8 mouse cellular contexts compared by ENCODE assay signal in genomic region chr6:72957676-72958641, GRCm38 (mm10). TPM values are rescaled to one million over a fixed set of nuclear protein-coding genes. Genes with fewer than 3 reads are reported as not detected.
DNase-seq lines count a peak whose midpoint lies in the region; ATAC-seq and TF ChIP-seq lines count a peak whose summit lies in the region.

No protein-coding gene starts in this region.

- H3K27ac ChIP-seq in bone marrow, adult 2 months (ENCODE audit: control insufficient read depth, insufficient read depth, low read depth, low read length, poor library complexity) = peak overlapping the region; percentile 30
- H3K27ac ChIP-seq in embryonic facial prominence, embryonic 15.5 days (replicated peaks) = peak overlapping the region; percentile 91
- H3K27ac ChIP-seq in heart, embryonic 10.5 days = peak overlapping the region; percentile 98
- peak overlapping the region; percentile 92 for H3K27ac ChIP-seq in kidney, embryonic 15.5 days

- peak; percentile 81 for ATAC-seq in embryonic facial prominence, embryonic 15.5 days (ENCODE audit: insufficient number of reproducible peaks, low FRiP score, low TSS enrichment, low read depth)
- ATAC-seq in kidney, embryonic 15.5 days (replicated peaks; ENCODE audit: low FRiP score) = peak; percentile 85

- DNase-seq in A20 (ENCODE audit: low read depth, low spot score) (peak; percentile 76), liver (peak; percentile 80)
- peak; percentile 93 for DNase-seq in heart, embryonic 10.5 days (ENCODE audit: low spot score)
- DNase-seq in monocyte, adult 2 months (ENCODE audit: low read depth in 1 of 2, low spot score in 2 of 2) = peak; percentile 41 to 70
- peak; percentile 83 to 84 for DNase-seq in spleen, postnatal 36 days (ENCODE audit: low spot score in 2 of 2)

- TF ChIP-seq CTCF in bone marrow, adult 2 months (IDR thresholded peaks at IDR 0.05; ENCODE audit: control insufficient read depth, insufficient read depth, low read length) = no peak

- H3K4me3 ChIP-seq in bone marrow, adult 2 months (replicated peaks; ENCODE audit: control insufficient read depth, low read depth, low read length) = peak overlapping the region; percentile 85
- H3K4me3 ChIP-seq in embryonic facial prominence, embryonic 15.5 days (replicated peaks) = peak overlapping the region; percentile 93
- peak overlapping the region; percentile 95 for H3K4me3 ChIP-seq in heart, embryonic 10.5 days
- peak overlapping the region; percentile 85 for H3K4me3 ChIP-seq in kidney, embryonic 15.5 days (replicated peaks)

- peaks cover 3% of the 10 kb centered on the region; the same call in 1 of the 2 replicates for H3K4me1 ChIP-seq in bone marrow, adult 2 months (ENCODE audit: control insufficient read depth, insufficient read depth, low read length)
- H3K4me1 ChIP-seq in embryonic facial prominence, embryonic 15.5 days = peaks cover 30% of the 10 kb centered on the region
- H3K4me1 ChIP-seq in heart, embryonic 10.5 days = peaks cover 19% of the 10 kb centered on the region
- peaks cover 45% of the 10 kb centered on the region for H3K4me1 ChIP-seq in kidney, embryonic 15.5 days

- H3K4me2 ChIP-seq in embryonic facial prominence, embryonic 15.5 days (replicated peaks) = peak overlapping the region; percentile 72
- peak overlapping the region; percentile 63 for H3K4me2 ChIP-seq in kidney, embryonic 15.5 days

- H3K36me3 ChIP-seq in embryonic facial prominence, embryonic 15.5 days = no peaks in the 10 kb centered on the region
- no peaks in the 10 kb centered on the region for H3K36me3 ChIP-seq in heart, embryonic 10.5 days
- no peaks in the 10 kb centered on the region for H3K36me3 ChIP-seq in kidney, embryonic 15.5 days

- peak; percentile 92; the same call in 1 of the 2 replicates for TF ChIP-seq POLR2A in bone marrow, adult 2 months (IDR thresholded peaks at IDR 0.05; ENCODE audit: borderline replicate concordance, control insufficient read depth, low read depth, low read length)

- H3K9ac ChIP-seq in embryonic facial prominence, embryonic 15.5 days = peak overlapping the region; percentile 96
- peak overlapping the region; percentile 98 for H3K9ac ChIP-seq in kidney, embryonic 15.5 days

- no peaks in the 10 kb centered on the region for H3K27me3 ChIP-seq in embryonic facial prominence, embryonic 15.5 days
- no peaks in the 10 kb centered on the region for H3K27me3 ChIP-seq in heart, embryonic 10.5 days (ENCODE audit: insufficient read depth, poor library complexity, severe bottlenecking)
- no peaks in the 10 kb centered on the region for H3K27me3 ChIP-seq in kidney, embryonic 15.5 days

- 1% methylated on average over 75 of the region's 75 CpGs for WGBS in bone marrow, adult 2 months
- under 1% methylated on average over 75 of the region's 75 CpGs for WGBS in embryonic facial prominence, embryonic 15.5 days
- WGBS in heart, embryonic 10.5 days = under 1% methylated on average over 75 of the region's 75 CpGs
- under 1% methylated on average over 75 of the region's 75 CpGs for WGBS in kidney, embryonic 15.5 days

- no peaks in the 10 kb centered on the region for H3K9me3 ChIP-seq in embryonic facial prominence, embryonic 15.5 days (replicated peaks)
- no peaks in the 10 kb centered on the region for H3K9me3 ChIP-seq in heart, embryonic 10.5 days
- no peaks in the 10 kb centered on the region for H3K9me3 ChIP-seq in kidney, embryonic 15.5 days (replicated peaks)

RNA-seq across cellular contexts. Expression of gene Tmsb10, which starts 0.6 kb away (rescaled TPM):
- 247 and 517 TPM in 2 replicates for polyA plus RNA-seq in bone marrow, adult 2 months (2011; ENCODE audit: insufficient read depth, insufficient read length, low replicate concordance, missing spikeins)
- polyA plus RNA-seq in embryonic facial prominence, embryonic 15.5 days (2015; fragmentation: Nextera tagmentation; extraction: Ambion mirVana) = 1,643 and 1,735 TPM in 2 replicates
- 1,830 and 2,375 TPM in 2 replicates for polyA plus RNA-seq in heart, embryonic 10.5 days (2016; fragmentation: Nextera tagmentation; extraction: Ambion mirVana)
- 2,212 and 2,256 TPM in 2 replicates for polyA plus RNA-seq in kidney, embryonic 15.5 days (2015; fragmentation: Nextera tagmentation; extraction: Ambion mirVana)

RNA-seq across cellular contexts. Expression of gene Kcmf1, which starts 58.2 kb away (rescaled TPM):
- polyA plus RNA-seq in bone marrow, adult 2 months (2011; ENCODE audit: insufficient read depth, insufficient read length, low replicate concordance, missing spikeins) = 35.9 and 51.4 TPM in 2 replicates
- polyA plus RNA-seq in embryonic facial prominence, embryonic 15.5 days (2015; fragmentation: Nextera tagmentation; extraction: Ambion mirVana) = 41.3 and 41.8 TPM in 2 replicates
- polyA plus RNA-seq in heart, embryonic 10.5 days (2016; fragmentation: Nextera tagmentation; extraction: Ambion mirVana) = 37.4 and 37.7 TPM in 2 replicates
- polyA plus RNA-seq in kidney, embryonic 15.5 days (2015; fragmentation: Nextera tagmentation; extraction: Ambion mirVana) = 33.1 and 36.6 TPM in 2 replicates

Comparison
In these comparisons a context has a peak if more than half of its experiments do, and no peak if none do; other contexts are left out.
1. Peak in every context shown above with its lines: DNase-seq, ATAC-seq, H3K4me3 ChIP-seq and H3K27ac ChIP-seq.
2. H3K27ac ChIP-seq: peak in every context shown above with its lines; median percentile 98 in heart, embryonic 10.5 days; 92 in kidney, embryonic 15.5 days; 91 in embryonic facial prominence, embryonic 15.5 days; 30 in bone marrow, adult 2 months.